Mouse (Mus musculus) limb, embryonic 11.5 days (tissue): ENCODE results near the gene 9130230L23Rik. TPM values are rescaled to one million over a fixed set of nuclear protein-coding genes. Genes with fewer than 3 reads are reported as not detected.

Source experiments
- ATAC-seq: fragments of 200-750 bp; cut with Nextera tagmentation; 2 replicates; pipeline ENCODE4 v1.8.0; 2017; ENCODE audit warnings: low read depth; ENCODE audit not compliant: insufficient number of reproducible peaks, low FRiP score, low TSS enrichment
- DNase-seq: peaks from one replicate; pipeline ENCODE4 v3.0.0-alpha.2; 2015; ENCODE audit warnings: low spot score
- H3K27ac ChIP-seq: fragments of 300-500 bp; sonication (generic); replicated peaks from 2 replicates; pipeline ENCODE4 v1.5.1; 2014; ENCODE audit warnings: low read depth, mild to moderate bottlenecking, low read length
- H3K27me3 ChIP-seq: fragments of 300-500 bp; sonication (generic); 2 replicates; pipeline ENCODE4 v1.6.1; 2014; ENCODE audit warnings: mild to moderate bottlenecking, low read length, mixed read lengths; ENCODE audit not compliant: control insufficient read depth, insufficient read depth
- H3K36me3 ChIP-seq: fragments of 300-500 bp; sonication (generic); 2 replicates; pipeline ENCODE4 v1.6.1; 2014; ENCODE audit warnings: mild to moderate bottlenecking, low read length, moderate library complexity, mixed read lengths; ENCODE audit not compliant: control insufficient read depth, insufficient read depth
- H3K4me1 ChIP-seq: fragments of 300-500 bp; sonication (generic); 2 replicates; pipeline ENCODE4 v1.6.1; 2014; ENCODE audit warnings: low read length, mixed read lengths; ENCODE audit not compliant: control insufficient read depth, insufficient read depth
- H3K4me2 ChIP-seq: fragments of 300-500 bp; sonication (generic); 2 replicates; pipeline ENCODE4 v1.6.1; 2014; ENCODE audit warnings: low read depth, mild to moderate bottlenecking, moderate library complexity; ENCODE audit not compliant: severe bottlenecking
- H3K4me3 ChIP-seq: fragments of 300-500 bp; sonication (generic); 2 replicates; pipeline ENCODE4 v1.5.1; 2014; ENCODE audit warnings: low read depth, low read length
- H3K9ac ChIP-seq: fragments of 300-500 bp; sonication (generic); 2 replicates; pipeline ENCODE4 v1.6.1; 2014; ENCODE audit warnings: mild to moderate bottlenecking, low read length
- H3K9me3 ChIP-seq: fragments of 300-500 bp; sonication (generic); 2 replicates; pipeline ENCODE4 v1.6.1; 2016; ENCODE audit warnings: low read length; ENCODE audit not compliant: control insufficient read depth
- WGBS: fragments of 180-500 bp; shearing (Covaris S2); extraction: QIAGEN DNeasy Blood & Tissue Kit; methylation state at CpG from one replicate; pipeline ENCODE4 v1.1.7; 2014; 5-methylcytosine and 5-hydroxymethylcytosine counted together
- polyA plus RNA-seq: library from polyadenylated mRNA; unstranded; fragments of >200 nt; fragmentation: Nextera tagmentation; extraction: Ambion mirVana; gene quantifications from 2 replicates; pipeline ENCODE4 v1.2.1, GENCODE M21; 2014

9130230L23Rik gene
- polyA plus RNA-seq, 1 experiment from 2014 or later = not detected

DNA sequence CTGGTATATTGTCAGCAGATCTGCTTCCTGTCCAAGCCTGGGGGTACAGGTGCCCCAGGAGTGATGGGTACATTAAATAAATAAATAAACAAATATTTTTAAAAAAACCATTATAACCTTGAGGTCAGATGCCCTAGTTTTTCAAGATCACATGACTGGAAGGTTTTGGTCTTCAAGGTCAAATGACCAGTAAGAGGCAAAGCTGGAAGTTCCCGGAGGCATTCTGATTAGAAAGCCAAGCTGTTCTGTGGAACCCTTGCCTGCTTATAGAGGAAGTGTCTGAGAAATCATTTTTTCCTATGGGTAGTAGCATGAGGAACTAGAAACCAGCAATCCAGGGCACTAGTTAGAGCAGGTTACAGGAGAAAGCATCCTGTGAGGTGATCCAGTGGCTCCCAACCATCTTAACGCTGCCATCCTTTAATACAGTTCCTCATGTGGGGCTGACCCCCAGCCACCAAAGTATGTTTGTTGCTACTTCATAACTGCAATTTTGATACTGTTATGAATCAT is 11.4 kb upstream of the 9130230L23Rik start:
- Histone ChIP-seq H3K27me3 (no peaks in the 10 kb centered on the region), H3K9ac (no peak overlapping the region), H3K27ac (no peak overlapping the region), H3K4me2 (no peak overlapping the region), H3K36me3 (no peaks in the 10 kb centered on the region), H3K4me3 (no peak overlapping the region), H3K9me3 (no peaks in the 10 kb centered on the region), H3K4me1 (no peaks in the 10 kb centered on the region)
- DNase-seq = no peak
- no peak for ATAC-seq
- 99% methylated on average over 2 of the region's 2 CpGs for WGBS

DNA sequence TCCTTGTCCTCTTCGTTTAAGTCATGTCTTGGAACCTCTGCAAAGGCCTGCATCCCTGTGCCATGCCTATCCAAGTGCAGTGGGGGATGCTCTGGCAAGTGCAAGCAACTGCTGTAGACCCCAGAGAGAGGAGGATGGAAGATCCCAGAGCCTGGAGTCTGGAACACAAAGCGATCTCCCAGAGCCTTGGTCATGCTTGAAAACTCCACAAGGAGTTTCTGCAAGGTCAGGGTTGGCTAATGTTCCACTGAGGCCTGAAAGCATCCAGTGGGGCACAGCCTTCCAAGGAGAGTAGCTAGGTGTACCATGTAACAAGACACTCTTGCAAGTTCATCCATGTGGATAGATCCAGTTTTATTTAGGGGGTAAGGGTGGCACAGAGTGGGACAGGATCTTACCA is 10.4 kb upstream of the 9130230L23Rik start:
- H3K9me3 ChIP-seq = no peaks in the 10 kb centered on the region
- no peak overlapping the region for H3K9ac ChIP-seq
- H3K4me3 ChIP-seq = no peak overlapping the region
- DNase-seq (no peak), ATAC-seq (no peak)
- H3K36me3 ChIP-seq = no peaks in the 10 kb centered on the region
- no peaks in the 10 kb centered on the region for H3K27me3 ChIP-seq
- WGBS = 93% methylated on average over 2 of the region's 2 CpGs
- no peaks in the 10 kb centered on the region for H3K4me1 ChIP-seq
- H3K27ac ChIP-seq = no peak overlapping the region
- H3K4me2 ChIP-seq = no peak overlapping the region

DNA sequence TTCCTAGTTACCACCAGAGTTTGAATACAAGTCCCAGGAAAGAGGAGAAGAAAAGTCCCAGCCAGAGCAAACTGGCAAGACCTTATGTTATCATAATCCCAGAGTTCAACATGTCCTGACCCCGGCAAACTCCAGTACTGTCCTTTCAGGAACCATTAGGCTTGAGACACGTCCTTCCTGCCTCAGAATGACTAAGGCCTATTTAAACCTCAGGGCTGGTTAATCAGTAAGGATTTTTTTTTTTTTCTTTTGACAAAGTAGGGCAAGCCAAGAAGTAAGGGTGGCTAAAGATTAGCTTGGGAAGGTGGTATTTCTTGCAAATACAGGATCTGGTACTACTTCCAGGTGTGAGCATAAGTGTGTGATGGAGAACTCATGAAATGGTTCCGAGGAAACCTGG is 9.9 kb upstream of the 9130230L23Rik start:
- DNase-seq (no peak), ATAC-seq (no peak)
- H3K27ac ChIP-seq = no peak overlapping the region
- no peaks in the 10 kb centered on the region for H3K4me1 ChIP-seq
- H3K4me3 ChIP-seq = no peak overlapping the region
- H3K36me3 ChIP-seq = no peaks in the 10 kb centered on the region
- H3K4me2 ChIP-seq = no peak overlapping the region
- H3K27me3 ChIP-seq = no peaks in the 10 kb centered on the region
- H3K9me3 ChIP-seq = no peaks in the 10 kb centered on the region
- 82% methylated on average over 3 of the region's 3 CpGs for WGBS
- no peak overlapping the region for H3K9ac ChIP-seq

DNA sequence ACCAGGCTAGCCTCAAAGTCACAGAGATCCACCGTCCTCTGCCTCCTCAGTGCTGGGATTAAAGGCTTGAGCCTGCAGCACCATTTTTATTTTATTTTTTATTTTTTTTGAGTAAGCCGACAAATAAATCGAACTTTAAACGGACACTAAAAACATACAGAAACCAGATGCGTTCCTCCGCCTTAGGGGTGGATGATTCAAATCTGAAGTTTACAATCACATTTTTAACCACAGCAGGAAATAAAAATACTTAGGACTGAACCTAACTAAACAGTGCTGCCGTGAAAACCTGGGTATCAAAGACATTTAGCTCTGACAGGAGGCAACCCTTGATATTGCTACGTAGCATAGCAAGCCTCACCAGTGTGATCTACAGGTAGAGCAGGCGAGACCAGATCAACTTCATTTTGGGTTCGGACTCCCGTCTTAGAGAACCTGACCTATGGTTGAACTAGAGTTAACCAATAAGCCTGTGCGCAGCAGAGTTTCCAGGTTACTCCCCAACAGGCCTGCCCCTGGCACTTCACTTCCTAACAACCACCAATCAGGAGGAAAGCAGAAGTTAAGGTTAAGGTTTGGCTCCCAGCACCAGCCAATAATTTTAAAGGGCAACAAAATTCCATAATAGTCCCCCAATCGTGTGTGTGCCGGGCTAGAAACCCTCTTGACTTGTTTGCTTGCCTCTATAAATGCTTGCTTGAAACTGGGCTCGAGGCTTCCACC is 4.3 kb upstream of the 9130230L23Rik start:
- no peak overlapping the region for H3K4me3 ChIP-seq
- no peak for ATAC-seq
- DNase-seq = no peak

DNA sequence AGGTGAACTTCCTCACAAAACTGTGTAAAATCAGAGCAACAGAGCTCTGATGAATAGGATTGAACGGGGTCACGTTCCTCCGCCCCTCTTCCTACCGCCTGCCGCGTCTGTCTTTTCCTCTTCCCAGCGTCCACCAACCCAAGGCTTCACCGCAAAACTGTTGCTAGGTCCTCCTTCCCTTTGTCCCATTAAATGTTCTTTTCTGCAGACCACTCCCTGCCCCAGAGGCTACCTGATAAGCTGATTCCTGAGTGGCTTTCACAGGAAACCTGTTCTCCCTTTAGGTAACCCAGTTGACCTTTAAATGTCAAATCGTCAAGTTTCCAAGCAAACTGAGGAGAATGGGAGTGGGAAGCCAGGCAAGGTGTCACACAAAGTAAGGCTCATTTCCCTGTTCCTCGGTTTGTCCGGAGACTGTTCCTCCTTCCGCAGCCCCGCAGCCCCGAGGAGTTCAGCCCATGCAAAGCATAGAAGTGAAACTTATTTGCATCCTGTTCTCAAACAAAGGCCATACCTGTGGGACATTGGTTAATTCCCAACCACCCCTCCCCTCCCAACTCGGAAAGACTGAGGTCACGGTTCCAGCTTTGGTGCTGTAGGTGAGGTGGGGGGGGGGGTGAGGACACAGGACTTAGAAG is 1.1 kb upstream of the 9130230L23Rik start:
- Histone ChIP-seq H3K36me3 (no peaks in the 10 kb centered on the region), H3K4me1 (no peaks in the 10 kb centered on the region), H3K27me3 (no peaks in the 10 kb centered on the region), H3K9me3 (no peaks in the 10 kb centered on the region), H3K9ac (no peak overlapping the region), H3K4me3 (no peak overlapping the region), H3K4me2 (no peak overlapping the region), H3K27ac (no peak overlapping the region)
- no peak for ATAC-seq
- no peak for DNase-seq
- 45% methylated on average over 16 of the region's 16 CpGs for WGBS

More for the DNA sequence above, 4.3 kb upstream of the 9130230L23Rik start:
- Histone ChIP-seq H3K4me1 (no peaks in the 10 kb centered on the region), H3K27ac (no peak overlapping the region), H3K9ac (no peak overlapping the region), H3K36me3 (no peaks in the 10 kb centered on the region), H3K27me3 (no peaks in the 10 kb centered on the region), H3K9me3 (no peaks in the 10 kb centered on the region), H3K4me2 (no peak overlapping the region)
- WGBS = 87% methylated on average over 15 of the region's 15 CpGs

DNA sequence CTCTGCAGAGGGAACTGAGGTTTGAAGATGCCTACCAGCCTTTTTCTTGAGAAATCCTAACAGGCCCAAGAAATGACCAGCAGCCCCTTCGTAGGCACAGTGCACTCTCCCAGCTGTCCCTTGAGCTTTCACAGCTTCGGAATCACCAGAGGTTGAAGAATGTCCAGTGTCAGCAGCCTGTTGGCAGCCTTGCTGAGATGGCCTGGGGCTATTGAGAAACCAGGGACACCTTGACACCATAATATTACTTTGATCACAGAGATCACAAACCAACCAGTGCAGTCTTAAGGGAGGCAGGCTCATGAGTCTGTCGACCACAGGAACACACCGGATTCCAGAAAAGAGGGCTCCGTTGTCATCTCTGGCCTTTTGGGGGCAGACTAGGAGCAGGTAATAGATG is 2.9 kb downstream of the 9130230L23Rik start:
- H3K4me3 ChIP-seq = no peak overlapping the region
- H3K4me2 ChIP-seq = no peak overlapping the region
- DNase-seq = no peak
- no peak for ATAC-seq
- WGBS = 63% methylated on average over 5 of the region's 5 CpGs
- no peak overlapping the region for H3K9ac ChIP-seq
- no peak overlapping the region for H3K27ac ChIP-seq
- no peaks in the 10 kb centered on the region for H3K27me3 ChIP-seq
- H3K4me1 ChIP-seq = no peaks in the 10 kb centered on the region
- H3K36me3 ChIP-seq = no peaks in the 10 kb centered on the region
- no peaks in the 10 kb centered on the region for H3K9me3 ChIP-seq

DNA sequence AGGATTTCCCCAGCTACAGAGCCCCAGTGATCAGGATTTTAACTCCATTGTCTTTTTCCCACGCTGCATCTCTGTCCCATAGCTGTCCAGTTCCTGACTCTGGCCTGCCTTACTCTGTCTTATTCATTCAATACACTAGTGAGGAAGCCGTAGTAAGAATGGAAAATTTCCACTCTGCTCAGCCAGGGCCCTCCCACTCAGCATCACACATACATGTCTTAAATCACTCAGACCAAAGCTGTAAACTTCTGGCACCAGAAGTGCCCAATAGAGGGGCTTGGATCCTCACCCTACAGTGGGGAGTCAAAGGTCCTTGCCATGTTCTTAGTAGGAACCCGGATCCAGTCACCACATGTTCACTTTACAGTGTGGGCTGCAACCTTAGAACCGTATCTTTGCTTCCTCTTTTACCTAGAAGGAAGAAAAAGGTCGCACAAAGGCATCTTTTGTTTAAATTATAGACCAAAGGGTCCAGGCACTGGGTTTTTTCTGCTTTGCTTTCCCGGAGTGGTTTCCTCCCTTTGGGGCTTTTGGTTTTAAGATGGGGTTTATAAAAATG is 3.4 kb downstream of the 9130230L23Rik start:
- WGBS = 62% methylated on average over 6 of the region's 6 CpGs
- H3K4me2 ChIP-seq = no peak overlapping the region
- H3K9ac ChIP-seq = no peak overlapping the region
- DNase-seq = peak; percentile 26
- H3K9me3 ChIP-seq = no peaks in the 10 kb centered on the region
- no peak overlapping the region for H3K4me3 ChIP-seq
- no peaks in the 10 kb centered on the region for H3K4me1 ChIP-seq
- no peaks in the 10 kb centered on the region for H3K36me3 ChIP-seq
- no peaks in the 10 kb centered on the region for H3K27me3 ChIP-seq
- no peak for ATAC-seq
- no peak overlapping the region for H3K27ac ChIP-seq

DNA sequence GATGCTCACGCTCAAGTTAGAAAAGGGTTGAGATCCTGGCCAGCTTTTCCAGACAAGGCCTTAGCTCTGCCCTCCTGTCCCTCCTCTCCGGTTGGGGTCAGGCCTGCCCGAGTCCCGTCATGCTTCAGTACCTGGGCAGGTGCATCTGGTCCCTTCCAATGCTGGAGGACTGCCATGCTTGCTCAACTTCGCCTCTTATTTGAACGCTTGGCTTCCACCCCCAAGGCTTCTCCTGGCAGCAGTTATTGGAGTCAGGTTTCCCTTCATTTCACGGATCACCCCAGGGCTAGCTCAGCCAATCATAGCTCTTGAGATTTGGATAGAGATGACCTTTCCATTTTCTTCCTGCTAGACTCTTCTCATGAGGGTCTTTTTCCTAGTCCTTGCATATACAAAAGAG is 4.0 kb downstream of the 9130230L23Rik start:
- no peak for DNase-seq
- no peaks in the 10 kb centered on the region for H3K36me3 ChIP-seq
- 75% methylated on average over 7 of the region's 7 CpGs for WGBS
- no peaks in the 10 kb centered on the region for H3K9me3 ChIP-seq
- H3K4me3 ChIP-seq = no peak overlapping the region
- H3K9ac ChIP-seq = no peak overlapping the region
- no peak for ATAC-seq
- H3K4me1 ChIP-seq = no peaks in the 10 kb centered on the region
- H3K27me3 ChIP-seq = no peaks in the 10 kb centered on the region
- H3K4me2 ChIP-seq = no peak overlapping the region
- no peak overlapping the region for H3K27ac ChIP-seq
